Mouse (Mus musculus): ENCODE measurements around the gene Insm1. TPM values are rescaled to one million over a fixed set of nuclear protein-coding genes. Genes with fewer than 3 reads are reported as not detected.

Insm1 gene
- polyA plus RNA-seq, 1 experiment from 2014 or later: 0.85 TPM

- ATAC-seq (ENCODE audit: insufficient read depth, low FRiP score, low read depth): no peak
- peaks cover 61% of the 10 kb centered on the region for H3K27me3 ChIP-seq (replicated peaks)
- H3K36me3 ChIP-seq: no peaks in the 10 kb centered on the region
- no peak overlapping the region for H3K27ac ChIP-seq
- H3K9ac ChIP-seq: no peak overlapping the region
- H3K4me1 ChIP-seq: peaks cover 17% of the 10 kb centered on the region
- H3K9me3 ChIP-seq: no peaks in the 10 kb centered on the region
- H3K4me2 ChIP-seq: no peak overlapping the region
- H3K4me3 ChIP-seq (replicated peaks): no peak overlapping the region; the same call in 1 of the 2 replicates
- 3% methylated on average over 16 of the region's 16 CpGs for WGBS
Observed at GRCm38 (mm10) chr2:146217227-146217980, 4.3 kb upstream of the Insm1 start.

GRCm38 (mm10) chr2:146218161-146218691, 3.5 kb upstream of the Insm1 start:
- H3K4me1 ChIP-seq: peaks cover 25% of the 10 kb centered on the region
- no peaks in the 10 kb centered on the region for H3K36me3 ChIP-seq
- peak overlapping the region; percentile 44 for H3K4me2 ChIP-seq
- no peak overlapping the region for H3K9ac ChIP-seq
- H3K27me3 ChIP-seq (replicated peaks): peaks cover 69% of the 10 kb centered on the region
- H3K4me3 ChIP-seq (replicated peaks): peak overlapping the region; percentile 19
- H3K9me3 ChIP-seq: no peaks in the 10 kb centered on the region
- no peak for ATAC-seq (ENCODE audit: insufficient read depth, low FRiP score, low read depth)
- under 1% methylated on average over 40 of the region's 40 CpGs for WGBS
- no peak overlapping the region for H3K27ac ChIP-seq

DNA sequence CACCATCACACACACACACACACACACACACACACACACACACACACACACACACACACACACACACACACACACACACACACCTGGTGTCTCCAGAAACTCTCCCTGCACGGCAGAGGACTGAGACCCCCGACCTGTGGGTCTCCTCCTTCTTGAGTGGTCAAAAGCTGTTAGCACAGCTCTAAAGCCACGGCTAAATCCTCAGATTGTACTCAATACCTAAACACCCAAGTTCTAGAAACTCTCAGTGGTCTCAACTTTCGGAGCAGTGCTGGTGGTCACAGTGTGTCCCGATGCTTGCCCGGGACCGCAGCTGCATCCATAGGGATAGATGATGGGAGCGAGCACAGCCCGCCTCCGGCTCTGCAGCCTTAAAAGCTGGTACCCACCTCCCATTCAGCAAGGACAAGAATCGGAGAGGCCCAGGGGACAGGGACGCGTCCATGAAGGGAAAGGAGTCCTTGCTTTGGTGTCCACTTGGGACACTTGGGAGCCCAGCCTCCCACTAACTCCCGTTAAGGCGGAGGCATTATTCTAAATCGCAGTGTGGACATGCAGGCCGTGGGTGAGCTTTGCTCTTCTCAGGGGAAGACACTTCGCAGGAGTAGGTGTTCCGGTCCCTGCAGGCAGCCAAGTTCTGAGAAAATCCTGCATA, 2.7 kb upstream of the Insm1 start:
- Histone ChIP-seq H3K4me3 (replicated peaks) (no peak overlapping the region), H3K9ac (no peak overlapping the region), H3K36me3 (no peaks in the 10 kb centered on the region), H3K4me1 (peaks cover 29% of the 10 kb centered on the region), H3K27me3 (replicated peaks) (peaks cover 77% of the 10 kb centered on the region), H3K9me3 (no peaks in the 10 kb centered on the region), H3K27ac (no peak overlapping the region), H3K4me2 (no peak overlapping the region)
- ATAC-seq (ENCODE audit: insufficient read depth, low FRiP score, low read depth): no peak
- WGBS: 6% methylated on average over 19 of the region's 19 CpGs

DNA sequence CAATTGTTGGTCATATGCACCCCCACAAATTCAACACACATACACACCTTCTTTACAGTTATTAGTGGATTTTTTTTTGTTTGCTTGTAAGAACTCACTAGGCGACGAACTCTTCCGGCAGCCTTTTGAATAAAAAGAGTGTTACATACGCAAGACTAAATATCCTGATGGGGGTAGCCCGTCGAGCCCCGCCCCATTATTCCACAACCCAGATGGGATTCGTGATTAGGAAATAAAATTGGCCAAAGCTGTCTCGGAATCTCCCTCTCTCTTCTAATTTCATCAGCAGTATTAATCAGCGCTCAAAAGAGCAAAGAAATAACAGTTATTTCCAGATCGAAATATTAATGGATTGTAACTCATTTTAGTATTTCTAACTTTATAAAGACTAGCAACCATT, 1.9 kb upstream of the Insm1 start:
- no peak overlapping the region for H3K27ac ChIP-seq
- H3K9ac ChIP-seq: no peak overlapping the region
- no peaks in the 10 kb centered on the region for H3K36me3 ChIP-seq
- H3K4me1 ChIP-seq: peaks cover 29% of the 10 kb centered on the region
- peaks cover 81% of the 10 kb centered on the region for H3K27me3 ChIP-seq (replicated peaks)
- H3K9me3 ChIP-seq: no peaks in the 10 kb centered on the region
- H3K4me2 ChIP-seq: no peak overlapping the region
- WGBS: 13% methylated on average over 11 of the region's 11 CpGs
- no peak overlapping the region for H3K4me3 ChIP-seq (replicated peaks)
- ATAC-seq (ENCODE audit: insufficient read depth, low FRiP score, low read depth): no peak

- peaks cover 87% of the 10 kb centered on the region for H3K27me3 ChIP-seq (replicated peaks)
Observed at GRCm38 (mm10) chr2:146220591-146221075, 1.1 kb upstream of the Insm1 start.

GRCm38 (mm10) chr2:146221929-146222278, 183 bp downstream of the Insm1 start:
- peaks cover 29% of the 10 kb centered on the region for H3K4me1 ChIP-seq
- peak; percentile 48; the same call in 1 of the 2 replicates for ATAC-seq (ENCODE audit: insufficient read depth, low FRiP score, low read depth)
- peak overlapping the region; percentile 52 for H3K4me3 ChIP-seq (replicated peaks)
- no peak overlapping the region for H3K27ac ChIP-seq
- no peaks in the 10 kb centered on the region for H3K36me3 ChIP-seq
- WGBS: 0% methylated on average over 40 of the region's 44 CpGs
- peak overlapping the region; percentile 99 for H3K4me2 ChIP-seq
- H3K9ac ChIP-seq: no peak overlapping the region
- H3K9me3 ChIP-seq: no peaks in the 10 kb centered on the region
- peaks cover 88% of the 10 kb centered on the region for H3K27me3 ChIP-seq (replicated peaks)

More at GRCm38 (mm10) chr2:146220591-146221075, 1.1 kb upstream of the Insm1 start:
- Histone ChIP-seq H3K4me1 (peaks cover 29% of the 10 kb centered on the region), H3K27ac (no peak overlapping the region), H3K4me2 (peak overlapping the region; percentile 99), H3K9me3 (no peaks in the 10 kb centered on the region), H3K9ac (no peak overlapping the region), H3K4me3 (replicated peaks) (peak overlapping the region; percentile 52), H3K36me3 (no peaks in the 10 kb centered on the region)
- 2% methylated on average over 24 of the region's 24 CpGs for WGBS
- no peak for ATAC-seq (ENCODE audit: insufficient read depth, low FRiP score, low read depth)

- H3K9me3 ChIP-seq: no peaks in the 10 kb centered on the region
- peak overlapping the region; percentile 99 for H3K4me2 ChIP-seq
- WGBS: under 1% methylated on average over 103 of the region's 133 CpGs
- no peak overlapping the region for H3K27ac ChIP-seq
- H3K4me1 ChIP-seq: peaks cover 29% of the 10 kb centered on the region
- H3K4me3 ChIP-seq (replicated peaks): peak overlapping the region; percentile 52
- no peak overlapping the region for H3K9ac ChIP-seq
- ATAC-seq (ENCODE audit: insufficient read depth, low FRiP score, low read depth): peak; percentile 15; the same call in 1 of the 2 replicates
- H3K36me3 ChIP-seq: no peaks in the 10 kb centered on the region
- H3K27me3 ChIP-seq (replicated peaks): peaks cover 88% of the 10 kb centered on the region
Observed at GRCm38 (mm10) chr2:146222279-146223175, 806 bp downstream of the Insm1 start.

- peak overlapping the region; percentile 99 for H3K4me2 ChIP-seq
- H3K27me3 ChIP-seq (replicated peaks): peaks cover 86% of the 10 kb centered on the region
- no peak overlapping the region for H3K27ac ChIP-seq
- peak overlapping the region; percentile 52 for H3K4me3 ChIP-seq (replicated peaks)
- peaks cover 29% of the 10 kb centered on the region for H3K4me1 ChIP-seq
- no peaks in the 10 kb centered on the region for H3K9me3 ChIP-seq
- no peak overlapping the region for H3K9ac ChIP-seq
- no peaks in the 10 kb centered on the region for H3K36me3 ChIP-seq
- WGBS: under 1% methylated on average over 68 of the region's 75 CpGs
- ATAC-seq (ENCODE audit: insufficient read depth, low FRiP score, low read depth): no peak; the same call in 1 of the 2 replicates
Observed at GRCm38 (mm10) chr2:146223176-146223905, 1.6 kb downstream of the Insm1 start.

DNA sequence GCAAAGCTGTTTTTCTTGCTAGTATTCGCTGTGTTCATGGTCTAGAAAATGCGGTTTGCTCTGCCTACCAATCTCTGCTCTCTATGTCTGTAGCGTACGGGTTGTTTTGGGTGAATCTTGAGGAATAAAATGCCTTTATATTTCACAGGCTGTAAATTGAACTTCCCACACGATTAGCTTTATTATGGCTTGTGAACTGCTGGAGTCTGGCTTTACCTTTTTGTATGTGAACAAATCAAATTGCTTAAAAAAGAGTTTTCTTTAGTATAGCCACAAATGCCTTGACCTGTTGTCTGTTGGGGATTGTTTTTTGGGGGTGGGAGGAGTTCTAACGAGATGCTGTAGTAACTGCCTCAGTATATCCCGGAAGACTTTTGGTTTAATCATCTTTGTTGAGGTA, 2.4 kb downstream of the Insm1 start:
- no peaks in the 10 kb centered on the region for H3K36me3 ChIP-seq
- ATAC-seq (ENCODE audit: insufficient read depth, low FRiP score, low read depth): no peak
- 17% methylated on average over 7 of the region's 7 CpGs for WGBS
- no peak overlapping the region for H3K4me3 ChIP-seq (replicated peaks)
- no peak overlapping the region for H3K27ac ChIP-seq
- no peak overlapping the region for H3K4me2 ChIP-seq
- H3K9ac ChIP-seq: no peak overlapping the region
- H3K4me1 ChIP-seq: peaks cover 29% of the 10 kb centered on the region
- peaks cover 80% of the 10 kb centered on the region for H3K27me3 ChIP-seq (replicated peaks)
- H3K9me3 ChIP-seq: no peaks in the 10 kb centered on the region

- H3K4me1 ChIP-seq: peaks cover 28% of the 10 kb centered on the region
- peaks cover 66% of the 10 kb centered on the region for H3K27me3 ChIP-seq (replicated peaks)
- H3K27ac ChIP-seq: no peak overlapping the region
- no peaks in the 10 kb centered on the region for H3K9me3 ChIP-seq
- no peak overlapping the region for H3K4me2 ChIP-seq
- H3K9ac ChIP-seq: no peak overlapping the region
- no peaks in the 10 kb centered on the region for H3K36me3 ChIP-seq
- no peak overlapping the region for H3K4me3 ChIP-seq (replicated peaks)
- WGBS: 15% methylated on average over 6 of the region's 6 CpGs
- ATAC-seq (ENCODE audit: insufficient read depth, low FRiP score, low read depth): no peak
Observed at GRCm38 (mm10) chr2:146225818-146226217, 4.1 kb downstream of the Insm1 start.

GRCm38 (mm10) chr2:146226484-146226883, 4.8 kb downstream of the Insm1 start:
- no peak overlapping the region for H3K9ac ChIP-seq
- WGBS: 5% methylated on average over 9 of the region's 9 CpGs
- H3K9me3 ChIP-seq: no peaks in the 10 kb centered on the region
- ATAC-seq (ENCODE audit: insufficient read depth, low FRiP score, low read depth): no peak
- H3K4me2 ChIP-seq: no peak overlapping the region
- H3K36me3 ChIP-seq: no peaks in the 10 kb centered on the region
- H3K27ac ChIP-seq: no peak overlapping the region
- peaks cover 21% of the 10 kb centered on the region for H3K4me1 ChIP-seq
- peaks cover 60% of the 10 kb centered on the region for H3K27me3 ChIP-seq (replicated peaks)
- H3K4me3 ChIP-seq (replicated peaks): no peak overlapping the region

All from stomach, embryonic 15.5 days (tissue).